Comparison of ENCODE assay signal across 8 mouse cellular contexts in the genomic region with DNA sequence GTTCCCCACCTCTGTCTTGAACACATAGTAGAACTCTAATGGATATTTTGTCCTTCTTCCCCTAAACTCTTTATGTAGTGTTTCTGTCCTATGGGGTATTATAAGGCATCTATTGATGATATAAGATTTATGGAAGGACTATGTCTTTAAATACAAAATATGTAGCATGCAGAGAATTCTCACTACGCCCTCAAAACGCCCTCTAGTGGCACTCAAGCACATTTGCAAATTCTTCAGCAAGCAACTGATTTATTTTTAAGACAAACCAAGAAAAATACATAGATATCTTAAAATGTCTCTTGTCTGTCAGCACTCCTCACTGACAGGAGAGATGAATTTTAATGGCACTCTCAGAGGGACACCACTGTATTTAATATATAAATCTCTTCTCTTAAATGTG. TPM values are rescaled to one million over a fixed set of nuclear protein-coding genes. Genes with fewer than 3 reads are reported as not detected.
DNase-seq lines count a peak whose midpoint lies in the region; ATAC-seq and TF ChIP-seq lines count a peak whose summit lies in the region.

No protein-coding gene starts in this region.

- WGBS in lung, embryonic 14.5 days = 25% methylated on average over 2 of the region's 2 CpGs
- 26% methylated on average over 2 of the region's 2 CpGs for WGBS in embryonic facial prominence, embryonic 13.5 days
- 12% methylated on average over 2 of the region's 2 CpGs for WGBS in stomach, postnatal 0 days

- H3K4me1 ChIP-seq in lung, embryonic 14.5 days (ENCODE audit: insufficient read depth) = peaks cover 8% of the 10 kb centered on the region; the same call in 1 of the 2 replicates
- H3K4me1 ChIP-seq in embryonic facial prominence, embryonic 13.5 days = peaks cover 69% of the 10 kb centered on the region
- no peaks in the 10 kb centered on the region; the same call in 1 of the 2 replicates for H3K4me1 ChIP-seq in stomach, postnatal 0 days (replicated peaks; ENCODE audit: control insufficient read depth, insufficient read depth)

- no peak overlapping the region for H3K4me2 ChIP-seq in lung, embryonic 14.5 days
- H3K4me2 ChIP-seq in embryonic facial prominence, embryonic 13.5 days = no peak overlapping the region
- no peak overlapping the region for H3K4me2 ChIP-seq in stomach, postnatal 0 days (replicated peaks; ENCODE audit: low read depth)

- no peak overlapping the region for H3K4me3 ChIP-seq in lung, embryonic 14.5 days (ENCODE audit: low read depth, low read length)
- no peak overlapping the region for H3K4me3 ChIP-seq in embryonic facial prominence, embryonic 13.5 days
- no peak overlapping the region for H3K4me3 ChIP-seq in stomach, postnatal 0 days (ENCODE audit: low read depth, low read length)

- no peaks in the 10 kb centered on the region for H3K27me3 ChIP-seq in lung, embryonic 14.5 days (ENCODE audit: insufficient read depth, low read length)
- no peaks in the 10 kb centered on the region for H3K27me3 ChIP-seq in embryonic facial prominence, embryonic 13.5 days
- no peaks in the 10 kb centered on the region for H3K27me3 ChIP-seq in stomach, postnatal 0 days (ENCODE audit: control insufficient read depth, insufficient read depth, low read length)

- no peak for ATAC-seq in lung, embryonic 14.5 days (ENCODE audit: insufficient read depth)
- ATAC-seq in embryonic facial prominence, embryonic 13.5 days (ENCODE audit: insufficient number of reproducible peaks, insufficient read depth, low FRiP score, low TSS enrichment, low read depth) = no peak
- ATAC-seq in stomach, postnatal 0 days (ENCODE audit: low FRiP score, low TSS enrichment) = no peak

- DNase-seq in embryo, embryonic 10.5 days (ENCODE audit: low spot score) = peak; percentile 34
- DNase-seq in embryo, embryonic 9.5 days (ENCODE audit: extremely low spot score) = no peak
- DNase-seq in lung, embryonic 14.5 days = peak; percentile 66
- DNase-seq in lung, postnatal 14 days = no peak
- no peak for DNase-seq in stomach, postnatal 0 days (ENCODE audit: low spot score)
- no peak for DNase-seq in cerebellum, adult 9-11 months
- no peak for DNase-seq in right cerebral cortex, postnatal 10 days (ENCODE audit: low spot score in 2 of 2)

- no peak for TF ChIP-seq EP300 in stomach, postnatal 0 days (optimal IDR thresholded peaks at IDR 0.05)

- H3K27ac ChIP-seq in lung, embryonic 14.5 days (ENCODE audit: low read depth) = no peak overlapping the region
- peak overlapping the region; percentile 97 for H3K27ac ChIP-seq in embryonic facial prominence, embryonic 13.5 days
- no peak overlapping the region for H3K27ac ChIP-seq in stomach, postnatal 0 days (replicated peaks)

- no peak overlapping the region for H3K9ac ChIP-seq in lung, embryonic 14.5 days
- H3K9ac ChIP-seq in embryonic facial prominence, embryonic 13.5 days = no peak overlapping the region
- H3K9ac ChIP-seq in stomach, postnatal 0 days (ENCODE audit: low read length) = no peak overlapping the region

- TF ChIP-seq CTCF in lung, embryonic 14.5 days (IDR thresholded peaks at IDR 0.05; ENCODE audit: low read depth) = peak; percentile 64
- peak; percentile 82 for TF ChIP-seq CTCF in stomach, postnatal 0 days (IDR thresholded peaks at IDR 0.05; ENCODE audit: low read depth)

- no peaks in the 10 kb centered on the region for H3K9me3 ChIP-seq in lung, embryonic 14.5 days (ENCODE audit: low read depth, low read length)
- no peaks in the 10 kb centered on the region for H3K9me3 ChIP-seq in embryonic facial prominence, embryonic 13.5 days
- no peaks in the 10 kb centered on the region for H3K9me3 ChIP-seq in stomach, postnatal 0 days (ENCODE audit: control insufficient read depth, low read length)

- peaks cover 73% of the 10 kb centered on the region for H3K36me3 ChIP-seq in lung, embryonic 14.5 days (ENCODE audit: insufficient read depth)
- peaks cover 61% of the 10 kb centered on the region for H3K36me3 ChIP-seq in embryonic facial prominence, embryonic 13.5 days
- peaks cover 27% of the 10 kb centered on the region for H3K36me3 ChIP-seq in stomach, postnatal 0 days (ENCODE audit: control insufficient read depth, insufficient read depth, low read length)

RNA-seq across cellular contexts. Expression of a gene that starts 19.5 kb away (rescaled TPM):
- 176 and 188 TPM in 2 replicates for polyA plus RNA-seq in lung, embryonic 14.5 days (2014; fragmentation: Nextera tagmentation; extraction: Ambion mirVana)
- polyA plus RNA-seq in embryonic facial prominence, embryonic 13.5 days (2015; fragmentation: Nextera tagmentation; extraction: Ambion mirVana) = 168 and 193 TPM in 2 replicates
- polyA plus RNA-seq in stomach, postnatal 0 days (2015; fragmentation: Nextera tagmentation; extraction: Ambion mirVana) = 119 and 134 TPM in 2 replicates

RNA-seq across cellular contexts. Expression of a gene that starts 52.2 kb away (rescaled TPM):
- polyA plus RNA-seq in lung, embryonic 14.5 days (2014; fragmentation: Nextera tagmentation; extraction: Ambion mirVana) = 0.11 TPM in 1 of 2 replicates, not detected in the other
- polyA plus RNA-seq in embryonic facial prominence, embryonic 13.5 days (2015; fragmentation: Nextera tagmentation; extraction: Ambion mirVana) = 0.31 and 0.78 TPM in 2 replicates
- 0.16 and 0.77 TPM in 2 replicates for polyA plus RNA-seq in stomach, postnatal 0 days (2015; fragmentation: Nextera tagmentation; extraction: Ambion mirVana)

RNA-seq across cellular contexts. Expression of a gene that starts 52.4 kb away (rescaled TPM):
- polyA plus RNA-seq in lung, embryonic 14.5 days (2014; fragmentation: Nextera tagmentation; extraction: Ambion mirVana) = 29.3 and 31.3 TPM in 2 replicates
- 33.8 and 34.8 TPM in 2 replicates for polyA plus RNA-seq in embryonic facial prominence, embryonic 13.5 days (2015; fragmentation: Nextera tagmentation; extraction: Ambion mirVana)
- polyA plus RNA-seq in stomach, postnatal 0 days (2015; fragmentation: Nextera tagmentation; extraction: Ambion mirVana) = 13.4 and 15.2 TPM in 2 replicates

Comparison
In these comparisons a context has a peak if more than half of its experiments do, and no peak if none do; other contexts are left out.
1. DNase-seq: peak in embryo, embryonic 10.5 days (single experiment) and lung, embryonic 14.5 days (single experiment); none in embryo, embryonic 9.5 days (single experiment), lung, postnatal 14 days (single experiment), stomach, postnatal 0 days (single experiment), cerebellum, adult 9-11 months (single experiment) and right cerebral cortex, postnatal 10 days (0 of 2).